16 mouse cellular contexts compared by ENCODE assay signal in genomic region chr9:42317337-42317736, GRCm38 (mm10). TPM values are rescaled to one million over a fixed set of nuclear protein-coding genes. Genes with fewer than 3 reads are reported as not detected.
DNase-seq lines count a peak whose midpoint lies in the region; TF ChIP-seq lines count a peak whose summit lies in the region.
"Had no signal": no experiment of that assay in that cellular context is flagged by ENCODE, and none has a peak within 500 bp of the region (broad histone marks: within the 10 kb centered on the region; RNA-seq: fewer than 3 reads in every experiment).

No protein-coding gene starts in this region.

- no peaks in the 10 kb centered on the region for H3K36me3 ChIP-seq in CH12.LX (replicated peaks in 1 of 2; ENCODE audit: control insufficient read depth in 1 of 2, insufficient read depth in 1 of 2, low read length in 1 of 2)
- H3K36me3 ChIP-seq: heart, embryonic 15.5 days; hindbrain, embryonic 15.5 days; limb, embryonic 12.5 days; neural tube, embryonic 13.5 days had no signal

- H3K79me2 ChIP-seq in CH12.LX (replicated peaks; ENCODE audit: control insufficient read depth, extremely low read depth, insufficient read depth, poor library complexity, severe bottlenecking): no peaks in the 10 kb centered on the region

- no peak overlapping the region for H3K27ac ChIP-seq in gastrocnemius, adult 2 months
- H3K27ac ChIP-seq in left cerebral cortex, adult 2 months: no peak overlapping the region
- no peak overlapping the region for H3K27ac ChIP-seq in CH12.LX (ENCODE audit: insufficient read depth, low read depth)
- H3K27ac ChIP-seq: heart, embryonic 15.5 days; hindbrain, embryonic 15.5 days; limb, embryonic 12.5 days; neural tube, embryonic 13.5 days had no signal

- TF ChIP-seq POLR2A in CH12.LX (IDR thresholded peaks at IDR 0.05; ENCODE audit: low read depth, low read length): no peak

- dilution Hi-C loops in CH12.LX (cut with MboI; ENCODE audit: extremely low pct_ligation_motif_present, extremely low pct_unique_long_range_greater_than_20kb, low sequenced_read_pairs): no loop called here

- TF ChIP-seq EP300 in CH12.LX (IDR thresholded peaks at IDR 0.05; ENCODE audit: low read length): no peak

- no peaks in the 10 kb centered on the region for H3K27me3 ChIP-seq in CH12.LX (replicated peaks)
- H3K27me3 ChIP-seq: heart, embryonic 15.5 days; hindbrain, embryonic 15.5 days; limb, embryonic 12.5 days; neural tube, embryonic 13.5 days had no signal

- H3K4me3 ChIP-seq in gastrocnemius, adult 2 months: no peak overlapping the region
- H3K4me3 ChIP-seq in left cerebral cortex, adult 2 months: no peak overlapping the region
- H3K4me3 ChIP-seq in CH12.LX (replicated peaks in 1 of 3; ENCODE audit: low read depth in 2 of 3, low read length in 2 of 3, poor library complexity in 1 of 3): no peak overlapping the region
- H3K4me3 ChIP-seq: erythroblast, embryonic 14.5 days; heart, embryonic 15.5 days; hindbrain, embryonic 15.5 days; limb, embryonic 12.5 days; neural tube, embryonic 13.5 days had no signal

- peaks cover 3% of the 10 kb centered on the region for H3K9me3 ChIP-seq in CH12.LX (replicated peaks; ENCODE audit: low read length)
- H3K9me3 ChIP-seq: heart, embryonic 15.5 days; hindbrain, embryonic 15.5 days; limb, embryonic 12.5 days; neural tube, embryonic 13.5 days had no signal

- in situ Hi-C loops in CH12.LX (cut with MboI; ENCODE audit: low pct_ligation_motif_present, low pct_unique_long_range_greater_than_20kb, low sequenced_read_pairs): no loop called here

- TF ChIP-seq RAD21 in CH12.LX (IDR thresholded peaks at IDR 0.05; ENCODE audit: low read depth, low read length): peak; percentile 37

- peak; percentile 24; the same call in 1 of the 2 replicates for TF ChIP-seq CTCF in gastrocnemius, adult 2 months (IDR thresholded peaks at IDR 0.05)
- peak; percentile 23; the same call in 1 of the 2 replicates for TF ChIP-seq CTCF in left cerebral cortex, adult 2 months (IDR thresholded peaks at IDR 0.05)
- TF ChIP-seq CTCF in CH12.LX (conservative IDR thresholded peaks at IDR 0.05 in 1 of 2, IDR thresholded peaks at IDR 0.05 in 1 of 2; ENCODE audit: low read depth in 2 of 2, low read length in 2 of 2): peak; percentile 13 to 57; a peak in 2 of 4 replicates

- H3K4me1 ChIP-seq in CH12.LX (ENCODE audit: control insufficient read depth in 1 of 2, insufficient read depth in 2 of 2): peaks cover 8 to 20% of the 10 kb centered on the region in 2 experiments
- H3K4me1 ChIP-seq: hindbrain, embryonic 15.5 days; neural tube, embryonic 13.5 days had no signal

- intact Hi-C loops in gastrocnemius, adult 2 months (cut with DNase I): no loop called here
- intact Hi-C loops in left cerebral cortex, adult 2 months (cut with DNase I): no loop called here

- no peak overlapping the region for H3K4me2 ChIP-seq in CH12.LX (ENCODE audit: insufficient read depth, low read depth, poor library complexity, severe bottlenecking)
- H3K4me2 ChIP-seq: heart, embryonic 15.5 days; hindbrain, embryonic 15.5 days; limb, embryonic 12.5 days; neural tube, embryonic 13.5 days had no signal

- no peak overlapping the region for H3K9ac ChIP-seq in CH12.LX (ENCODE audit: insufficient read depth, low read depth)
- H3K9ac ChIP-seq: heart, embryonic 15.5 days; hindbrain, embryonic 15.5 days; limb, embryonic 12.5 days; neural tube, embryonic 13.5 days had no signal

- DNase-seq in gastrocnemius, adult 2 months: no peak
- no peak for DNase-seq in gastrocnemius, postnatal 10 days
- no peak for DNase-seq in left cerebral cortex, adult 2 months (ENCODE audit: extremely low spot score in 1 of 2, low spot score in 2 of 2)
- no peak for DNase-seq in left cerebral cortex, adult 9 months (ENCODE audit: low spot score in 2 of 2)
- peak; percentile 6 for DNase-seq in CH12.LX (ENCODE audit: extremely low read depth)
- DNase-seq in adrenal gland, postnatal 10 days: peak; percentile 71
- no peak for DNase-seq in thymus, adult 18-20 months
- DNase-seq: gastrocnemius, postnatal 14 days; lung, postnatal 10 days; midbrain, embryonic 14.5 days; thymus, postnatal 36 days had no signal

TF ChIP-seq in CH12.LX, 34 proteins besides CTCF, POLR2A, EP300 and RAD21:
- peak; percentile 49 for TF ChIP-seq SMC3 (IDR thresholded peaks at IDR 0.05; ENCODE audit: low read depth, low read length)
- no peak for TF ChIP-seq GABPA (IDR thresholded peaks at IDR 0.05; ENCODE audit: insufficient replicate concordance, low read depth, low read length)
- TF ChIP-seq MAFK (IDR thresholded peaks at IDR 0.05; ENCODE audit: insufficient replicate concordance, low read length): no peak
- TF ChIP-seq JUN (IDR thresholded peaks at IDR 0.05; ENCODE audit: insufficient read depth, low read depth, low read length): no peak
- no peak for TF ChIP-seq CHD2 (IDR thresholded peaks at IDR 0.05; ENCODE audit: low read length)
- TF ChIP-seq JUND (conservative IDR thresholded peaks at IDR 0.05; ENCODE audit: low read depth, low read length): no peak
- no peak for TF ChIP-seq MEF2A (IDR thresholded peaks at IDR 0.05; ENCODE audit: borderline replicate concordance, low read depth, low read length)
- TF ChIP-seq TCF12 (IDR thresholded peaks at IDR 0.05; ENCODE audit: low read depth, low read length): no peak
- TF ChIP-seq PAX5 (IDR thresholded peaks at IDR 0.05; ENCODE audit: low read length): no peak

RNA-seq across cellular contexts. Expression of gene Sc5d, which starts 53.3 kb away (rescaled TPM):
- total RNA-seq in gastrocnemius, adult 2 months (2021): 10 to 100 TPM; 21.0 to 22.9 TPM
- 10 to 100 TPM; 16.4 to 17.0 TPM for total RNA-seq in gastrocnemius, postnatal 10 days (2021)
- 10 to 100 TPM; 49.8 to 54.7 TPM for total RNA-seq in left cerebral cortex, adult 2 months (2021)
- 23.3 and 32.0 TPM in 2 replicates for total RNA-seq in CH12.LX (2012; rRNA removed)
- 89.1 and 111 TPM in 2 replicates for total RNA-seq in CH12.LX (2014; rRNA removed)
- 70.6 and 77.4 TPM in 2 replicates for polyA plus RNA-seq in CH12.LX (2012; ENCODE audit: insufficient read length, low read depth)
- 10 to 100 TPM; 33.9 to 44.8 TPM for total RNA-seq in adrenal gland, postnatal 10 days (2021)

Comparison
In these comparisons a context has a peak if more than half of its experiments do, and no peak if none do; other contexts are left out.
1. DNase-seq: peak in CH12.LX (single experiment) and adrenal gland, postnatal 10 days (single experiment); none in gastrocnemius, adult 2 months (single experiment), gastrocnemius, postnatal 10 days (single experiment), left cerebral cortex, adult 2 months (0 of 2), left cerebral cortex, adult 9 months (0 of 2) and thymus, adult 18-20 months (0 of 2).
2. Peak in every context shown above with its lines, with median percentiles within 50 percentile points of each other: CTCF ChIP-seq.